Mouse (Mus musculus): ENCODE data around the gene Ppp6r3. TPM values are rescaled to one million over a fixed set of nuclear protein-coding genes. Genes with fewer than 3 reads are reported as not detected.
"Not testable (repeated sequence)": the region's sequence is repeated elsewhere in the genome, so short reads cannot be mapped to it uniquely, and the experiment has no call there.

Gene Ppp6r3
- polyA plus RNA-seq, 1 experiment from 2014 or later, result 94.1 TPM

DNA sequence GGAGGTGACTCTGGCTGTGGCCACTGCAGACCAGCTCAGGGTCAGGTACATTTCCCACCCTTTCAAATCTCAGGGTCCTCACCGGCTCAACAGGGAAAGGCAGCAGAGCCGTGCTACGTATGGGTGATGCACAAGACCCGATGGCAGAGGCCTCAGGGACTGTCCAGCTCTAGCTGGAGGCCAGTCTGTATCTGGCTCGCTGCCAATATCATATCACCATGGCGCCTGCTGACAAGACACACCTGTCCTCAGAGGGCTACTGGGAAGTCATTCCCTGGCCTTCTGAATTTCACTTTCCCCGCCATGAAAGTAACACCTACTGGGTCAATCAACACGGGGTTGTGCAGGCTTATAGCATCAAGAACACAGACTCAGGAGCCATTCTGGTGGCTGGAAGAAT lies 36.2 kb upstream of the Ppp6r3 start:
- DNase-seq (ENCODE audit: low spot score) (no peak), ATAC-seq (replicated peaks; ENCODE audit: low FRiP score) (no peak)
- Histone ChIP-seq H3K27ac (ENCODE audit: low read depth, low read length) (no peak overlapping the region), H3K9ac (ENCODE audit: low read length) (no peak overlapping the region), H3K4me1 (replicated peaks; ENCODE audit: control insufficient read depth, insufficient read depth, low read length) (no peaks in the 10 kb centered on the region), H3K27me3 (ENCODE audit: control insufficient read depth, insufficient read depth, low read length) (no peaks in the 10 kb centered on the region), H3K4me3 (ENCODE audit: low read depth, low read length) (no peak overlapping the region), H3K36me3 (ENCODE audit: control insufficient read depth, insufficient read depth, low read length) (no peaks in the 10 kb centered on the region; the same call in 1 of the 2 replicates), H3K4me2 (ENCODE audit: low read depth, low read length, severe bottlenecking) (no peak overlapping the region), H3K9me3 (ENCODE audit: control insufficient read depth, low read length) (no peaks in the 10 kb centered on the region)
- 93% methylated on average over 8 of the region's 8 CpGs for WGBS

DNA sequence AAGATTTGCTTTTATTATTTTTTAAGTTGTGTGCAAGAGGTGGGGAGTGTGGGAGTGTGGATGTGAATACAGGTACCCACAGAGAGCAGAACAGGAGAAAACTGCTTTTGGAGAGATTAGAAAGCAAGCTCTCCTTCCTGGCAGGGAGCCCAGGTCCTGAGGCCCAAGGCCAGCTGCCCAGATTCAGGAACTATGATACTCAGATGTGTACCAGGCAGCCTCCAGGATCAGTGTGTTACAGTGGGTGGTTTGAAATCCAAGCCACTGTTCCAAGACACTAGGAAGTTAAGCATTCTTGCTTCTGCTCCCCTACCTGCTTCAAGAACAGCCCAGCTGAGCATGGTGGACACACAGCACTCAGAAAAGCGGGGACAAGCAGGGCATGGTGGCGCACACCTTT lies 35.3 kb upstream of the Ppp6r3 start:
- Histone ChIP-seq H3K9me3 (ENCODE audit: control insufficient read depth, low read length) (no peaks in the 10 kb centered on the region), H3K9ac (ENCODE audit: low read length) (no peak overlapping the region), H3K4me2 (ENCODE audit: low read depth, low read length, severe bottlenecking) (no peak overlapping the region), H3K27ac (ENCODE audit: low read depth, low read length) (no peak overlapping the region), H3K4me3 (ENCODE audit: low read depth, low read length) (no peak overlapping the region), H3K27me3 (ENCODE audit: control insufficient read depth, insufficient read depth, low read length) (no peaks in the 10 kb centered on the region), H3K4me1 (replicated peaks; ENCODE audit: control insufficient read depth, insufficient read depth, low read length) (no peaks in the 10 kb centered on the region), H3K36me3 (ENCODE audit: control insufficient read depth, insufficient read depth, low read length) (no peaks in the 10 kb centered on the region; the same call in 1 of the 2 replicates)
- ATAC-seq (replicated peaks; ENCODE audit: low FRiP score) (no peak), DNase-seq (ENCODE audit: low spot score) (no peak)
- 95% methylated on average over 2 of the region's 2 CpGs for WGBS

DNA sequence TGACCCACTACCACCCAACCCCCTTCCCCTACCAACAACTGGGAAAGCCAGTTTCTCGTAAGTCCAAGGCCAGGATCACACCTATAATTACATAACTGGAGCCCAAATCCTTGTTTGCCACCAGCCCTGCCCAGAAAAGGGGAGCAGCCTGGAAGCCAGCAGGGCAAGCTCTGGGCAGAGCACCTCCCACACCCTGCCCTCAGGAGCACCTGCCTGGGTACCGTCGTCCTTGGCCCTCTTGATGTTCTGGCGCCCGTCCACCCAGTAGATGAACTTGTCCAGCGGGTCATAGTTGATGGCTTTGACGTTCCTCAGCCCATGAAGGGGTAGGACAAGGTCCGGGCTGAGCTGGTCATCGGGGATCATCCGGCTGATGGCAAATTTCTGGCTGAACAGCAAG lies 34.3 kb upstream of the Ppp6r3 start:
- no peaks in the 10 kb centered on the region for H3K9me3 ChIP-seq (ENCODE audit: control insufficient read depth, low read length)
- no peaks in the 10 kb centered on the region for H3K4me1 ChIP-seq (replicated peaks; ENCODE audit: control insufficient read depth, insufficient read depth, low read length)
- H3K4me3 ChIP-seq (ENCODE audit: low read depth, low read length), result no peak overlapping the region
- no peak overlapping the region for H3K9ac ChIP-seq (ENCODE audit: low read length)
- DNase-seq (ENCODE audit: low spot score) (no peak), ATAC-seq (replicated peaks; ENCODE audit: low FRiP score) (no peak)
- WGBS, result 92% methylated on average over 10 of the region's 10 CpGs
- H3K27me3 ChIP-seq (ENCODE audit: control insufficient read depth, insufficient read depth, low read length), result no peaks in the 10 kb centered on the region
- H3K36me3 ChIP-seq (ENCODE audit: control insufficient read depth, insufficient read depth, low read length), result no peaks in the 10 kb centered on the region; the same call in 1 of the 2 replicates
- H3K27ac ChIP-seq (ENCODE audit: low read depth, low read length), result no peak overlapping the region
- no peak overlapping the region for H3K4me2 ChIP-seq (ENCODE audit: low read depth, low read length, severe bottlenecking)

DNA sequence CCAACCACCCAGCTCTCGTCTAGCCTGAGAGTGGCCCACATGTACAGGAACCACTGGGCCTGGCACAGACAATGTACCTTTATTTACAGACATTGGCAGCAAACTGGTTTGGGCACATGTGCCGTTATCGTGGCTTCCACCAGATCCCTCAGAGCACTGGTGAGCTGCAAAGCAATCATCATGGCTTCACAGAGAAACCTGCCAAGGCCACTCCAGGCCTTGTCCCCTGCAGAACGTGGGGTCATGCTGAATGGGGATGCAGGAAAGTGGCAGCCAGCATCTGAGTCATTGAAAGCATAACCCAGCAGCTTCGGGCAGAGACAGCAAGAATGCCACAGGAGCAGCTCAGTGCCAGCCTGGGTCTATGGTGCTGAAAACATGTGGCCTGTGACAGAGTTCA lies 18.8 kb upstream of the Ppp6r3 start:
- ATAC-seq (replicated peaks; ENCODE audit: low FRiP score), result no peak
- no peak for DNase-seq (ENCODE audit: low spot score)
- Histone ChIP-seq H3K36me3 (ENCODE audit: control insufficient read depth, insufficient read depth, low read length) (no peaks in the 10 kb centered on the region; the same call in 1 of the 2 replicates), H3K9me3 (ENCODE audit: control insufficient read depth, low read length) (no peaks in the 10 kb centered on the region), H3K9ac (ENCODE audit: low read length) (no peak overlapping the region), H3K27ac (ENCODE audit: low read depth, low read length) (no peak overlapping the region), H3K4me1 (replicated peaks; ENCODE audit: control insufficient read depth, insufficient read depth, low read length) (no peaks in the 10 kb centered on the region), H3K27me3 (ENCODE audit: control insufficient read depth, insufficient read depth, low read length) (no peaks in the 10 kb centered on the region), H3K4me2 (ENCODE audit: low read depth, low read length, severe bottlenecking) (no peak overlapping the region), H3K4me3 (ENCODE audit: low read depth, low read length) (no peak overlapping the region)
- 94% methylated on average over 5 of the region's 5 CpGs for whole genome bisulfite sequencing

DNA sequence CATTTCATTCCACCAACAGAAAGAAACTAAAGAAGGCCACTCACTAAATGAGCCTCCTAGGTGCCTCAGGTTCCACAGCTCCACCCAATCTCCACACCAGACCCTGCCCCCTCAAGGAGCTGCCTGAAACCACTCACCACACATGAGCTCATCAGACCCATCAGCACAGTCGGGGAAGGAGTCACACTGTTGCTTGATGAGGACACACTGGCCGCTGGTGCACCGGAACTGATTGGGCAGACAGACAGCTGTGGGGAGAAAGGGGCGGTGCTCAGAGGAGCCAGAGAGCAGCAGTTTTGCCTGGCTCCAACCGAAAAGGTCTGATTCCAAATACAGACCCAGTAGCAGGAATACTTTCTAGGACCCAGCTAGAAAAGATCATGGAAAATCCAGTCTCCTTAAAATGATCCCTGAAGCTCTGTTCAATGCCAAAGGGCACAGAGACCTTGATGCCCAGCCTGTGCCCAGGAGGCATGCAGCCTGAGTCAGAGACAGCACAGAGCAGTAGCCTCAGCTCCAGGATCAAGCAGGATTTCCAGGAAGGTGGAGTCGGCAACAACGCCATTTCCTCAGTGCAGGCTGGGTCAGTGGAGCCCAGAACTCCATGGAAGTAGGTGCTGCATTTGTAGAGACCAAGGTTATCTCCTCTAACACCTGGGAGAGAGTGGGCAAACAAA lies 18.0 kb upstream of the Ppp6r3 start:
- Histone ChIP-seq H3K27ac (ENCODE audit: low read depth, low read length) (no peak overlapping the region), H3K36me3 (ENCODE audit: control insufficient read depth, insufficient read depth, low read length) (no peaks in the 10 kb centered on the region; the same call in 1 of the 2 replicates), H3K9ac (ENCODE audit: low read length) (no peak overlapping the region), H3K27me3 (ENCODE audit: control insufficient read depth, insufficient read depth, low read length) (no peaks in the 10 kb centered on the region), H3K4me2 (ENCODE audit: low read depth, low read length, severe bottlenecking) (no peak overlapping the region), H3K4me3 (ENCODE audit: low read depth, low read length) (no peak overlapping the region), H3K9me3 (ENCODE audit: control insufficient read depth, low read length) (no peaks in the 10 kb centered on the region), H3K4me1 (replicated peaks; ENCODE audit: control insufficient read depth, insufficient read depth, low read length) (no peaks in the 10 kb centered on the region)
- no peak for ATAC-seq (replicated peaks; ENCODE audit: low FRiP score)
- DNase-seq (ENCODE audit: low spot score), result no peak
- WGBS, result 86% methylated on average over 7 of the region's 7 CpGs

DNA sequence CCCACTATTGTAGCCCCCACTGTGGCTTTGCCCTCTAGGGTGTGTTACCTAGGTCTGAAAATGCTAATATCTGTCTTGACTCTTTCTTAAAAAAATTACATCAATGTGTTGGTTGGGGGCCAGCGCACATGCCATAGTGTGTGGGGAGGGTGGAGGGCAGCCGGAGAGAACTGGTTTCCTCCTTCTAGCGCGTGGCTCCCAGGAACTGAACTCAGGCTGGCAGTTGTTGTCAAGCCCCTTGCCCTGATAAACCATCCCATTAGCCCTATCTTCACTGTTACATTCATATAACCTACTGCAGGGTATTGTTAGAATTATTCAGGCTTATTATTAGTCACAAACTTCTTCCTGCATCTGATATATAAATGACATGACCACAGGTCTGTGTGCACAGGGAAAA lies 14.4 kb upstream of the Ppp6r3 start:
- H3K9ac ChIP-seq (ENCODE audit: low read length), result no peak overlapping the region
- WGBS, result 95% methylated on average over 4 of the region's 4 CpGs
- no peaks in the 10 kb centered on the region for H3K9me3 ChIP-seq (ENCODE audit: control insufficient read depth, low read length)
- ATAC-seq (replicated peaks; ENCODE audit: low FRiP score) (no peak), DNase-seq (ENCODE audit: low spot score) (no peak)
- no peaks in the 10 kb centered on the region for H3K27me3 ChIP-seq (ENCODE audit: control insufficient read depth, insufficient read depth, low read length)
- no peak overlapping the region for H3K4me3 ChIP-seq (ENCODE audit: low read depth, low read length)
- no peaks in the 10 kb centered on the region for H3K4me1 ChIP-seq (replicated peaks; ENCODE audit: control insufficient read depth, insufficient read depth, low read length)
- H3K36me3 ChIP-seq (ENCODE audit: control insufficient read depth, insufficient read depth, low read length), result no peaks in the 10 kb centered on the region; the same call in 1 of the 2 replicates
- no peak overlapping the region for H3K4me2 ChIP-seq (ENCODE audit: low read depth, low read length, severe bottlenecking)
- H3K27ac ChIP-seq (ENCODE audit: low read depth, low read length), result no peak overlapping the region

DNA sequence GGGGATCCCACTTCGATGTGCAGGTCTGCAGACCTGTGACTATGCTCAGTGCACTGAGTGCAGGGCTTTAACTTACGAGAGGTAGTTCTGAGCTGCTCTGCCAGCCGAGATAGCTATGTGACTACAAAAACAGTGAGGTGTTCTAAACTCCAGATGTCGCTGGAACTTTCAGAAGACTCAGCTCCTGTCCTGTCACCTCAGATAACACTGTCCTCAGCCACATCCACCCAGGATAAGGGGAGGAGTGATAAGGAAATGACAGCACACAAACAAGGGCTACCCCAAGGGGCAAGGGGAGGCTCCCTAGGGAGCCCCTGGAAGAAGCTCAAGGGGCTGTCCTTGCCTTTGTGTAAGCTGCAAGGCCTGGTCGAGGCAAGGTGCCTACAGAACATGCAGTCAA lies 14.0 kb upstream of the Ppp6r3 start:
- no peaks in the 10 kb centered on the region; the same call in 1 of the 2 replicates for H3K36me3 ChIP-seq (ENCODE audit: control insufficient read depth, insufficient read depth, low read length)
- no peaks in the 10 kb centered on the region for H3K9me3 ChIP-seq (ENCODE audit: control insufficient read depth, low read length)
- H3K4me2 ChIP-seq (ENCODE audit: low read depth, low read length, severe bottlenecking), result no peak overlapping the region
- DNase-seq (ENCODE audit: low spot score) (no peak), ATAC-seq (replicated peaks; ENCODE audit: low FRiP score) (no peak)
- no peaks in the 10 kb centered on the region for H3K27me3 ChIP-seq (ENCODE audit: control insufficient read depth, insufficient read depth, low read length)
- no peaks in the 10 kb centered on the region for H3K4me1 ChIP-seq (replicated peaks; ENCODE audit: control insufficient read depth, insufficient read depth, low read length)
- H3K27ac ChIP-seq (ENCODE audit: low read depth, low read length), result no peak overlapping the region
- H3K4me3 ChIP-seq (ENCODE audit: low read depth, low read length), result no peak overlapping the region
- 86% methylated on average over 5 of the region's 5 CpGs for WGBS
- H3K9ac ChIP-seq (ENCODE audit: low read length), result no peak overlapping the region

DNA sequence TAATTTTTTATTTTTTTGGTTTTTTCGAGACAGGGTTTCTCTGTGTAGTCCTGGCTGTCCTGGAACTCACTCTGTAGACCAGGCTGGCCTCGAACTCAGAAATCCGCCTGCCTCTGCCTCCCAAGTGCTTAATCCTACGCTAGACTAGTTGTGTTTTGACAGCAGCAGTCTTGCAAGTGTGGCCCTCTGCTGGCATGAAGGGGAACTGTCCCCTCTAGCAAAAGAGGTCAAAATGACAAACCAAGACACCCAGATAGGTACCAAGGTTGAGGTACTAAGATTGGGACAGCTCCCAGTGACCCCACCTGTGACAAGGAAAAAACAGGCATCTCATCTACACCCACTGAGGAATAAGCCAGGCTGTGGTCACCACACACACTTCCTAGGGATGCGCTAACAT lies 12.2 kb upstream of the Ppp6r3 start:
- not testable (repeated sequence) for H3K9me3 ChIP-seq (ENCODE audit: control insufficient read depth, low read length); H3K4me3 ChIP-seq (ENCODE audit: low read depth, low read length); H3K36me3 ChIP-seq (ENCODE audit: control insufficient read depth, insufficient read depth, low read length); H3K4me1 ChIP-seq (replicated peaks; ENCODE audit: control insufficient read depth, insufficient read depth, low read length); H3K27me3 ChIP-seq (ENCODE audit: control insufficient read depth, insufficient read depth, low read length); DNase-seq (ENCODE audit: low spot score); H3K9ac ChIP-seq (ENCODE audit: low read length); H3K4me2 ChIP-seq (ENCODE audit: low read depth, low read length, severe bottlenecking); H3K27ac ChIP-seq (ENCODE audit: low read depth, low read length); ATAC-seq (replicated peaks; ENCODE audit: low FRiP score)
- WGBS, result 94% methylated on average over 5 of the region's 5 CpGs

DNA sequence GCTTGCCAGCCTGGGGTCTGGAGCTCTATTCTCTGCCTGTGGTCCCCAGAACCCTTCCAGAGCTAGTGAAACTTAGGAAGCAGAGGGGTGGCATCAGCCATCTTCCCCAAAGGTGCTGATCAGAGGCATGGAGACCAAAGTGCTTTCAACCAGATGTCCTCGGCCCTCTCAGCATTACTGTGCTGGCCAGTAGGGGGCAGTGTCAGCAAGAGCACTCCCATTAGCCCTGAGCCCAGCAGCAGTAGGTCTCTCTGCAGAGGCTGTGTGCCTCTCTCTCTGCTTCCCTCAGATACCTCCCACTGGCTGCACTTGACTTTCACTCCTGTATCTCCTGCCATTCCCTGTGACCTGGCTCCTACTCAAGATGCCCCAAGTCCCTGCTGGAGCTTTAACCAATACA lies 11.0 kb upstream of the Ppp6r3 start:
- peak; percentile 76 for DNase-seq (ENCODE audit: low spot score)
- no peak for ATAC-seq (replicated peaks; ENCODE audit: low FRiP score)
- H3K4me2 ChIP-seq (ENCODE audit: low read depth, low read length, severe bottlenecking), result no peak overlapping the region
- no peaks in the 10 kb centered on the region for H3K9me3 ChIP-seq (ENCODE audit: control insufficient read depth, low read length)
- no peaks in the 10 kb centered on the region; the same call in 1 of the 2 replicates for H3K36me3 ChIP-seq (ENCODE audit: control insufficient read depth, insufficient read depth, low read length)
- H3K4me1 ChIP-seq (replicated peaks; ENCODE audit: control insufficient read depth, insufficient read depth, low read length), result no peaks in the 10 kb centered on the region
- H3K4me3 ChIP-seq (ENCODE audit: low read depth, low read length), result no peak overlapping the region
- no peak overlapping the region for H3K9ac ChIP-seq (ENCODE audit: low read length)
- WGBS, result 45% methylated on average over 1 of the region's 1 CpGs
- no peaks in the 10 kb centered on the region for H3K27me3 ChIP-seq (ENCODE audit: control insufficient read depth, insufficient read depth, low read length)
- no peak overlapping the region for H3K27ac ChIP-seq (ENCODE audit: low read depth, low read length)

All from forebrain, embryonic 11.5 days (tissue).